ENCODE assay signal across 24 mouse cellular contexts in genomic region chr6:112499456-112499855, GRCm38 (mm10). TPM values are rescaled to one million over a fixed set of nuclear protein-coding genes. Genes with fewer than 3 reads are reported as not detected.
DNase-seq lines count a peak whose midpoint lies in the region; ATAC-seq and TF ChIP-seq lines count a peak whose summit lies in the region.
"Had no signal": no experiment of that assay in that cellular context is flagged by ENCODE, and none has a peak within 500 bp of the region (broad histone marks: within the 10 kb centered on the region; RNA-seq: fewer than 3 reads in every experiment).

No protein-coding gene starts in this region.

- no peak for TF ChIP-seq POLR2A in kidney, adult 2 months (IDR thresholded peaks at IDR 0.05; ENCODE audit: low read depth, low read length)

- H3K36me3 ChIP-seq in kidney, adult 2 months (ENCODE audit: control insufficient read depth, insufficient read depth, low read length): no peaks in the 10 kb centered on the region
- H3K36me3 ChIP-seq in kidney, embryonic 16.5 days (ENCODE audit: insufficient read depth, low read length): no peaks in the 10 kb centered on the region
- H3K36me3 ChIP-seq in intestine, postnatal 0 days (ENCODE audit: control insufficient read depth, insufficient read depth): no peaks in the 10 kb centered on the region
- no peaks in the 10 kb centered on the region for H3K36me3 ChIP-seq in hindbrain, postnatal 0 days (ENCODE audit: insufficient read depth, low read length)
- H3K36me3 ChIP-seq: embryonic facial prominence, embryonic 12.5 days; hindbrain, embryonic 13.5 days; midbrain, embryonic 12.5 days; neural tube, embryonic 15.5 days had no signal

- TF ChIP-seq CTCF in kidney, adult 2 months (conservative IDR thresholded peaks at IDR 0.05; ENCODE audit: insufficient read depth, insufficient read length, low read depth, low read length): no peak
- TF ChIP-seq CTCF in intestine, postnatal 0 days (IDR thresholded peaks at IDR 0.05; ENCODE audit: low read depth): no peak
- TF ChIP-seq CTCF in hindbrain, postnatal 0 days (IDR thresholded peaks at IDR 0.05; ENCODE audit: low read depth): no peak

- no peaks in the 10 kb centered on the region for H3K27me3 ChIP-seq in kidney, adult 2 months (replicated peaks; ENCODE audit: control insufficient read depth, insufficient read depth, low read length)
- H3K27me3 ChIP-seq in kidney, embryonic 16.5 days (ENCODE audit: insufficient read depth, low read length): no peaks in the 10 kb centered on the region
- no peaks in the 10 kb centered on the region for H3K27me3 ChIP-seq in intestine, postnatal 0 days (replicated peaks; ENCODE audit: control insufficient read depth, insufficient read depth, low read length)
- H3K27me3 ChIP-seq in hindbrain, postnatal 0 days (ENCODE audit: insufficient read depth, low read length): no peaks in the 10 kb centered on the region
- H3K27me3 ChIP-seq: embryonic facial prominence, embryonic 12.5 days; neural tube, embryonic 15.5 days had no signal

- WGBS in kidney, adult 2 months: 50% methylated on average over 2 of the region's 2 CpGs
- 75% methylated on average over 2 of the region's 2 CpGs for WGBS in kidney, embryonic 16.5 days
- WGBS in intestine, postnatal 0 days: 33% methylated on average over 2 of the region's 2 CpGs
- 78% methylated on average over 2 of the region's 2 CpGs for WGBS in hindbrain, postnatal 0 days

- peak; percentile 86 for DNase-seq in kidney, adult 2 months
- peak; percentile 63 to 74 for DNase-seq in kidney, postnatal 36 days
- no peak for DNase-seq in hindbrain, postnatal 0 days (ENCODE audit: low spot score)
- no peak for DNase-seq in left cerebral cortex, postnatal 36 days (ENCODE audit: low spot score in 2 of 2)
- DNase-seq in testis, postnatal 10 days (ENCODE audit: low spot score): no peak
- DNase-seq: adrenal gland, adult 2 months; cerebellum, adult 11-12 months; cerebellum, postnatal 14 days; forebrain, postnatal 0 days; gastrocnemius, postnatal 36 days; lung, postnatal 10 days; right cerebral cortex, postnatal 14 days had no signal

- H3K4me2 ChIP-seq in kidney, embryonic 16.5 days (replicated peaks; ENCODE audit: low read depth, low read length): no peak overlapping the region
- no peak overlapping the region for H3K4me2 ChIP-seq in intestine, postnatal 0 days (replicated peaks; ENCODE audit: low read depth)
- H3K4me2 ChIP-seq in hindbrain, postnatal 0 days (ENCODE audit: low read depth, low read length): no peak overlapping the region
- H3K4me2 ChIP-seq: embryonic facial prominence, embryonic 12.5 days; hindbrain, embryonic 13.5 days; midbrain, embryonic 12.5 days; neural tube, embryonic 15.5 days had no signal

- H3K4me1 ChIP-seq in kidney, adult 2 months (ENCODE audit: control insufficient read depth, insufficient read depth, low read length): peaks cover 26% of the 10 kb centered on the region
- peaks cover 23% of the 10 kb centered on the region for H3K4me1 ChIP-seq in kidney, embryonic 16.5 days (ENCODE audit: insufficient read depth, low read length)
- 0 out of 2 replicates have a peak, but pooled peaks cover 4% of the 10 kb centered on the region for H3K4me1 ChIP-seq in intestine, postnatal 0 days (replicated peaks; ENCODE audit: control insufficient read depth, insufficient read depth, low read length)
- no peaks in the 10 kb centered on the region for H3K4me1 ChIP-seq in hindbrain, postnatal 0 days (ENCODE audit: insufficient read depth, low read length)
- H3K4me1 ChIP-seq: hindbrain, embryonic 13.5 days; midbrain, embryonic 12.5 days; neural tube, embryonic 15.5 days had no signal

- intact Hi-C loops in left cerebral cortex, postnatal 36 days (cut with DNase I): no loop called here

- peak overlapping the region; percentile 57; the same call in 1 of the 2 replicates for H3K27ac ChIP-seq in kidney, adult 2 months (ENCODE audit: insufficient read depth, low read depth, low read length)
- H3K27ac ChIP-seq in kidney, embryonic 16.5 days (ENCODE audit: low read length): no peak overlapping the region
- H3K27ac ChIP-seq in intestine, postnatal 0 days (ENCODE audit: low read depth, low read length): no peak overlapping the region
- no peak overlapping the region for H3K27ac ChIP-seq in hindbrain, postnatal 0 days
- H3K27ac ChIP-seq: embryonic facial prominence, embryonic 12.5 days; hindbrain, embryonic 13.5 days; layer of hippocampus, adult 2 months; liver, embryonic 14.5 days; midbrain, embryonic 12.5 days; neural tube, embryonic 15.5 days had no signal

- no peaks in the 10 kb centered on the region for H3K9me3 ChIP-seq in kidney, embryonic 16.5 days (ENCODE audit: low read length)
- no peaks in the 10 kb centered on the region for H3K9me3 ChIP-seq in intestine, postnatal 0 days (ENCODE audit: control insufficient read depth)
- no peaks in the 10 kb centered on the region for H3K9me3 ChIP-seq in hindbrain, postnatal 0 days (ENCODE audit: low read length)
- H3K9me3 ChIP-seq: embryonic facial prominence, embryonic 12.5 days; hindbrain, embryonic 13.5 days; midbrain, embryonic 12.5 days; neural tube, embryonic 15.5 days had no signal

- no peak overlapping the region for H3K9ac ChIP-seq in kidney, embryonic 16.5 days (replicated peaks; ENCODE audit: low read length)
- H3K9ac ChIP-seq in intestine, postnatal 0 days (ENCODE audit: low read depth, low read length): no peak overlapping the region
- no peak overlapping the region for H3K9ac ChIP-seq in hindbrain, postnatal 0 days (replicated peaks; ENCODE audit: low read length)
- H3K9ac ChIP-seq: embryonic facial prominence, embryonic 12.5 days; forebrain, postnatal 0 days; hindbrain, embryonic 13.5 days; liver, embryonic 14.5 days; midbrain, embryonic 12.5 days; neural tube, embryonic 15.5 days had no signal

- no peak for ATAC-seq in kidney, embryonic 16.5 days (ENCODE audit: low FRiP score, low TSS enrichment)
- peak; percentile 78 for ATAC-seq in intestine, postnatal 0 days
- ATAC-seq in hindbrain, postnatal 0 days: no peak
- ATAC-seq: forebrain, postnatal 0 days; inflammation-experienced regulatory T-cells, adult 6 months had no signal

- H3K4me3 ChIP-seq in kidney, adult 2 months (ENCODE audit: insufficient read depth, low read depth, low read length): no peak overlapping the region
- H3K4me3 ChIP-seq in kidney, embryonic 16.5 days (ENCODE audit: low read length): no peak overlapping the region
- no peak overlapping the region for H3K4me3 ChIP-seq in intestine, postnatal 0 days (ENCODE audit: low read depth, low read length)
- no peak overlapping the region for H3K4me3 ChIP-seq in hindbrain, postnatal 0 days (ENCODE audit: low read length)
- H3K4me3 ChIP-seq: embryonic facial prominence, embryonic 12.5 days; hindbrain, embryonic 13.5 days; layer of hippocampus, adult 2 months; midbrain, embryonic 12.5 days; neural tube, embryonic 15.5 days had no signal

RNA-seq across cellular contexts. Expression of gene Oxtr, which starts 9.7 kb away (rescaled TPM):
- polyA plus RNA-seq in kidney, adult 2 months (2012; rRNA removed): 0.88 and 1.8 TPM in 2 replicates
- polyA plus RNA-seq in kidney, embryonic 16.5 days (2015; fragmentation: Nextera tagmentation; extraction: Ambion mirVana): 6.4 and 7.2 TPM in 2 replicates
- 0.14 and 0.18 TPM in 2 replicates for polyA plus RNA-seq in intestine, postnatal 0 days (2015; fragmentation: Nextera tagmentation; extraction: Ambion mirVana)
- 5.2 and 8.4 TPM in 2 replicates for total RNA-seq in hindbrain, postnatal 0 days (2014; rRNA removed)
- polyA plus RNA-seq in hindbrain, postnatal 0 days (2015; fragmentation: Nextera tagmentation; extraction: Ambion mirVana): 2.2 and 2.7 TPM in 2 replicates
- 1 to 10 TPM; 5.2 to 8.0 TPM for total RNA-seq in left cerebral cortex, postnatal 36 days (2021)
- polyA plus RNA-seq: inflammation-experienced regulatory T-cells, adult 6 months had no signal

RNA-seq across cellular contexts. Expression of gene Cav3, which starts 40.2 kb away (rescaled TPM):
- 0.50 and 1.4 TPM in 2 replicates for polyA plus RNA-seq in kidney, adult 2 months (2012; rRNA removed)
- polyA plus RNA-seq in kidney, embryonic 16.5 days (2015; fragmentation: Nextera tagmentation; extraction: Ambion mirVana): 2.3 and 3.2 TPM in 2 replicates
- 4.1 and 4.9 TPM in 2 replicates for polyA plus RNA-seq in intestine, postnatal 0 days (2015; fragmentation: Nextera tagmentation; extraction: Ambion mirVana)
- total RNA-seq in hindbrain, postnatal 0 days (2014; rRNA removed): not detected in 2 replicates
- 0.16 TPM in 1 of 2 replicates, not detected in the other for polyA plus RNA-seq in hindbrain, postnatal 0 days (2015; fragmentation: Nextera tagmentation; extraction: Ambion mirVana)
- not detected for total RNA-seq in left cerebral cortex, postnatal 36 days (2021)
- total RNA-seq: adrenal gland, adult 2 months; ES-E14; forebrain, postnatal 0 days; megakaryocyte, adult 5-6 weeks had no signal
- polyA plus RNA-seq: forebrain, embryonic 11.5 days; inflammation-experienced regulatory T-cells, adult 6 months; liver, embryonic 14.5 days; midbrain, embryonic 12.5 days had no signal

Comparison
In these comparisons a context has a peak if more than half of its experiments do, and no peak if none do; other contexts are left out.
1. DNase-seq: peak in kidney, adult 2 months (single experiment) and kidney, postnatal 36 days (2 of 2); none in hindbrain, postnatal 0 days (single experiment), left cerebral cortex, postnatal 36 days (0 of 2) and testis, postnatal 10 days (single experiment).